Mouse (Mus musculus) liver (tissue): ENCODE results near the gene Tspan32.
A peak's percentile ranks its signal among the peaks of the same experiment; 100 is the strongest.

Experiments
- DNase-seq: peaks from one replicate; pipeline ENCODE4 v3.0.0-alpha.2; 2020; ENCODE audit warnings: mixed read lengths

Tspan32 gene

GRCm38 (mm10) chr7:143034519-143035450 is 29.9 kb downstream of the Tspan32 start:
- DNase-seq = no peak

GRCm38 (mm10) chr7:143036787-143037186 is 31.9 kb downstream of the Tspan32 start:
- DNase-seq = no peak

DNA sequence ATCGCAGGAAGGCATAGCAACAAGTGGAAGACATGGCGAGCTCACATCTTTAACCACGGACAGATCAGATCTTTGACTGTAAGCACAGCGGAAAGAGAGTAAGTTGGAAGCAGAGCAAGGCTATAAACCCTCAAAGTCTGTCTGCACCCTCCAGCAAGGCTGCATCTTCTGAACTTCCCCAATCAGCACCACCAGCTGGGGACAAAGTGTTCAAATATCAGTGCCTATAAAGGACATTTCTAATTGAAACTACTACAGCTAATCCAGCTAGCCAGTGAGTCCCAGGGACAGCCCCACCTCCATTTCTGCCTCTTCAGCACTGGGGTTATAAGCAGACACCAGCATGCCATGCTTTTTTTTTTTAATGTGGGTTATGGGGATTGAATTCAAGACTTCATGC is 32.5 kb downstream of the Tspan32 start:
- no peak for DNase-seq

- no peak for DNase-seq
These were observed 33.5 kb downstream of the Tspan32 start for GRCm38 (mm10) chr7:143038174-143038931.

DNA sequence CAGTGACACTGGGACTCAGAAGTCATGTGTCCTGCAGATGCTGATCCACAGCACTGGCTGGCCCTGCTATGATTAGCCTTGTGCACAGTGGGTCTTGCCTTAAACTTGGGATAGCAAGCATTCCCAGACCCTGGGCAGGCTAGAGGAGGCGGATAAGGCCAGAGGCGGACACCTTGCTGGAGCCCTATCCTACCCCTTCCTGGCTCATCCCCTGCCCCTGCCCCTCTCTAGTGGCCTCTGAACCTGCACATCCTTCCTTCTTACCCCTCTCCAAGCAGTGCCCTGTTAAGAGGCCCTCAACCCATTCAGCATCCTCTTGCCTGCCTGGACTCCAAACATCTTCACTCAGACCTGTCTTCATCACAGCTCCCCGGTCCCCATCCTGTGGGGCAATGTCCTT is 35.7 kb downstream of the Tspan32 start:
- DNase-seq = no peak

- DNase-seq = no peak
These were observed 36.4 kb downstream of the Tspan32 start for GRCm38 (mm10) chr7:143041138-143041822.

- no peak for DNase-seq
These were observed 37.2 kb downstream of the Tspan32 start for GRCm38 (mm10) chr7:143042089-143042488.

DNA sequence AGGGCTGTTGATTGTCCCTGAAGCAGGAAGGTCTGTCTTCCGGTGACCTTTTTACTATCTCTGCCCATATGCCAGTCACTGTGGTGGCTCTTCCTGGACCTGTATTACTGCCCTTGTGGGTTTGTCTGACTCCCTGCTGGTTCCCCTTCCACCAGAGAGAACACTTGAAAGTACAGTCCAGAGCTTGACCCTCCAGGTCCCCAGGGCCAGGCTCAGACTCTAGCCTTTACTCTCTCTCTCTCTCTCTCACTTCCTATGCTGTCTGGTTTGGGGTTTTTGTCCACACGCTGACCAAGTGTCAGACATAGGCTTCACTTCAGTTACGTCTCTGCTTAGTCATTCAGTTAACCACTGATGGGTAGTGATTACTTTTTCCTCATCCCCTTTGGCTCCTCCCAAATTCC is 38.1 kb downstream of the Tspan32 start:
- DNase-seq = no peak

GRCm38 (mm10) chr7:143044049-143044825 is 39.4 kb downstream of the Tspan32 start:
- DNase-seq = no peak

- no peak for DNase-seq
These were observed 40.0 kb downstream of the Tspan32 start for GRCm38 (mm10) chr7:143044826-143045206.

- DNase-seq = no peak
These were observed 41.5 kb downstream of the Tspan32 start for GRCm38 (mm10) chr7:143046358-143046757.

DNA sequence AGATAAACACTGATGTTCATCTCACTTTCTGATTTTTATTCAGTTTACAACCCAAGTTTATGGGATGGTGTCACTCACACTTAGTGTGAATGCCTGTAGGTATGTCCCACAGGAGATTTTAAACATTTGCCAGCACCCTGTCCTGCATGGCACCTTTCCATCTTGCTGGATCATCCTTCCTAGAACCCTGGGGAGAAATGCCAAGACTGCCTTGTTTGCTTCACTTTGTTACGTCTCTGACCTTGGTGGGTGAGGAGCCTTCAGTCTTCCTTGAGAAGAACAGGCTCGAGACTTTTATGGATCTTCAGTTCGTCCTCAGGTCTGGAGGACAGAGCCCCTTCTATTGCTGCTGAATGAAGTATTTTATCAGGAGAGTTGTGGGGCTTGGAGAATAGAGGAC is 44.5 kb downstream of the Tspan32 start:
- DNase-seq = no peak

GRCm38 (mm10) chr7:143049841-143050816 is 45.3 kb downstream of the Tspan32 start:
- no peak for DNase-seq

- DNase-seq = no peak
These were observed 46.5 kb downstream of the Tspan32 start for GRCm38 (mm10) chr7:143051316-143051715.

GRCm38 (mm10) chr7:143052626-143053007 is 47.8 kb downstream of the Tspan32 start, which contains the start of gene Cd81:
TSS of gene Cd81 (plus strand) at chr7:143052739.
- DNase-seq = peak; percentile 86

DNA sequence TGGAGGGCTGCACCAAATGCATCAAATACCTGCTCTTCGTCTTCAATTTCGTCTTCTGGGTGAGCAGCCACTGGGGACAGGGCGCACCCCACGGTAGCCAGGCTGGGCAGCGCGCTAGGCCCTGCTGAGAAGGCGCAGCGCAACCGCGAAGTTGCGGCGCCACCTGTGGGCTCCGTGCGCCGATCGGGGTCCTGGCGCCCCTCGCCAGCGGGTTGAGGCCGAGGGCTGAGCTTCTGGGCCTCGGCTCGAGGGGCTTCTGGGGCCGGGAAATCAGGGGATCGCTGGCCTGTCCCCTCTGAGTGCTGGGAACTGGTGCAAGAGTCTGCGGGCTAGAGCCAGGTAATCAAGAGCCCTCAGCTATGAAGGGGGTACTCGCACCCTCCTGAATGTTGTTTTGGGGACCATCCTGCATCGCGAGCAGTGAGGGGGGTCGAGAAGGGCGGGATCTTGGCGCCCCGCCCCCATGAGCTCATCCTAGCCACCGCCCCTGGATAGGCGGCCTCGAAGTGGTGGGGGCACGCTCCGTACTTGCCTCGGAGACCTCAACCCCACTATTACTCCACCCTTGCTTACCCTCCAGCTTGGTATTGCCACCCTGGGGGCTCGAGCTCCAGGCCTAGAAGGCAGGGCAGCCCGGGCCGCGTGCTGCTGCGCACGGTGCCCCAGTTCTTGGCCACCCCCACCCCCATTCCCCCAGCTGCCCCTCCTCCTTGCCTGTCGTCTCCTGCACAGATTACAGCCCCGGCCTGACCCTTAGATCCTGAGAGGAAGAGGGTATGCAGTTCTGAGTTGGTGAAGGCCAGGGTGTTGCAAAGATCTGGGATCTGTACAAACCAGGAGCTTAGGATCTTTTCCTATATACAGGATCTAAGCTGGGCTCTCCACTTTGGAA is 48.4 kb downstream of the Tspan32 start:
- peak; percentile 71 for DNase-seq

- DNase-seq = no peak
These were observed 49.2 kb downstream of the Tspan32 start for GRCm38 (mm10) chr7:143053961-143054611.

- DNase-seq = no peak
These were observed 49.7 kb downstream of the Tspan32 start for GRCm38 (mm10) chr7:143054612-143054965.

DNA sequence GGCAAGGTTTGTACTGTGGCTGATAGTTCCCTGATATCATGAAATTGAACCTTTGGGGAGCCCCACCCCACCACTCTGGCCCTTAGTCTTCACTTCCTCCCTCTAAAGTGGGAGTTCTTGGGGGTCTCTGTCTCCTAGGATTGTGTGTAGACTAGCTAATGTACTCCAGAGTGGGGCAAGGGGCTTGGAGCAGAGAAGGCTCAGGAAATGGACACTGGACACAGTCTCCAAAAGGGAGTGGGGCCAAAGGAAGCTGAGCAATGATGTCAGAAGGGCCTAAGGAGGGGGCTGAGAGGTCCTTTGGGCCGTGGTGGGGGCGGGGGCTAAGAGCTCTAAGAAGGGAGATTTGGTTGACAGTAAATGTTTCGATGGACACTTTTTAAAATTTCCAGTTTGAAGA is 50.2 kb downstream of the Tspan32 start:
- no peak for DNase-seq
